Mouse (Mus musculus): ENCODE measurements around the gene Prr12. TPM values are rescaled to one million over a fixed set of nuclear protein-coding genes. Genes with fewer than 3 reads are reported as not detected.
"Not testable (repeated sequence)": the region's sequence is repeated elsewhere in the genome, so short reads cannot be mapped to it uniquely, and the experiment has no call there.

The Prr12 gene
- 13.8 and 14.5 TPM in 2 replicates for polyA plus RNA-seq (2015; fragmentation: Nextera tagmentation; extraction: Ambion mirVana)

GRCm38 (mm10) chr7:45052862-45053116 is at the start of gene Prr12:
Gene Prr12 (minus strand): TSS chr7:45052881.
- H3K4me2 ChIP-seq, result peak within 1 kb of the TSS; percentile 99
- WGBS, result 0% methylated on average over 2 of the region's 18 CpGs
- no peaks in the 10 kb centered on the region for H3K9me3 ChIP-seq
- peak within 1 kb of the TSS; percentile 100 for H3K27ac ChIP-seq
- ATAC-seq (ENCODE audit: low FRiP score), result no peak; the same call in 1 of the 2 replicates
- peaks cover 36% of the 10 kb centered on the region for H3K4me1 ChIP-seq (replicated peaks)
- H3K4me3 ChIP-seq, result peak within 1 kb of the TSS; percentile 95
- H3K27me3 ChIP-seq, result no peaks in the 10 kb centered on the region
- peaks cover 26% of the 10 kb centered on the region for H3K36me3 ChIP-seq
- peak within 1 kb of the TSS; percentile 98 for H3K9ac ChIP-seq

GRCm38 (mm10) chr7:45102441-45102840 is 49.8 kb upstream of the Prr12 start:
- Histone ChIP-seq H3K4me2 (no peak overlapping the region), H3K9me3 (no peaks in the 10 kb centered on the region), H3K27me3 (no peaks in the 10 kb centered on the region), H3K36me3 (no peaks in the 10 kb centered on the region), H3K27ac (no peak overlapping the region), H3K4me1 (replicated peaks) (peaks cover 4% of the 10 kb centered on the region; the same call in 1 of the 2 replicates), H3K9ac (no peak overlapping the region), H3K4me3 (no peak overlapping the region)
- 87% methylated on average over 11 of the region's 11 CpGs for WGBS
- no peak for ATAC-seq (ENCODE audit: low FRiP score)

GRCm38 (mm10) chr7:45100046-45100445 is 47.4 kb upstream of the Prr12 start:
- H3K9ac ChIP-seq, result no peak overlapping the region
- H3K27ac ChIP-seq, result no peak overlapping the region
- H3K4me1 ChIP-seq (replicated peaks), result no peaks in the 10 kb centered on the region
- no peaks in the 10 kb centered on the region for H3K27me3 ChIP-seq
- H3K9me3 ChIP-seq, result no peaks in the 10 kb centered on the region
- 93% methylated on average over 6 of the region's 6 CpGs for WGBS
- H3K36me3 ChIP-seq, result no peaks in the 10 kb centered on the region
- no peak overlapping the region for H3K4me3 ChIP-seq
- H3K4me2 ChIP-seq, result no peak overlapping the region
- ATAC-seq (ENCODE audit: low FRiP score), result no peak

GRCm38 (mm10) chr7:45098541-45099240 is 46.0 kb upstream of the Prr12 start:
- no peak overlapping the region for H3K27ac ChIP-seq
- no peaks in the 10 kb centered on the region for H3K27me3 ChIP-seq
- 92% methylated on average over 8 of the region's 8 CpGs for WGBS
- H3K4me3 ChIP-seq, result no peak overlapping the region
- no peak overlapping the region for H3K9ac ChIP-seq
- H3K4me2 ChIP-seq, result no peak overlapping the region
- no peaks in the 10 kb centered on the region for H3K9me3 ChIP-seq
- H3K4me1 ChIP-seq (replicated peaks), result no peaks in the 10 kb centered on the region
- no peaks in the 10 kb centered on the region for H3K36me3 ChIP-seq
- ATAC-seq (ENCODE audit: low FRiP score), result no peak

- Histone ChIP-seq H3K4me1 (replicated peaks) (0 out of 2 replicates have a peak, but pooled peaks cover 7% of the 10 kb centered on the region), H3K36me3 (no peaks in the 10 kb centered on the region), H3K4me2 (no peak overlapping the region), H3K4me3 (no peak overlapping the region), H3K27me3 (no peaks in the 10 kb centered on the region), H3K9ac (no peak overlapping the region), H3K9me3 (no peaks in the 10 kb centered on the region), H3K27ac (no peak overlapping the region)
- ATAC-seq (ENCODE audit: low FRiP score), result no peak
- WGBS, result 74% methylated on average over 6 of the region's 6 CpGs
These were observed 44.8 kb upstream of the Prr12 start for GRCm38 (mm10) chr7:45097479-45097878.

- H3K4me3 ChIP-seq; H3K9ac ChIP-seq; H3K36me3 ChIP-seq; H3K27ac ChIP-seq; H3K9me3 ChIP-seq; H3K27me3 ChIP-seq; ATAC-seq (ENCODE audit: low FRiP score); H3K4me2 ChIP-seq: not testable (repeated sequence)
- peaks cover 18% of the 10 kb centered on the region; the same call in 1 of the 2 replicates for H3K4me1 ChIP-seq (replicated peaks)
- WGBS, result 94% methylated on average over 14 of the region's 14 CpGs
These were observed 43.3 kb upstream of the Prr12 start for GRCm38 (mm10) chr7:45095965-45096364.

GRCm38 (mm10) chr7:45095367-45095766 is 42.7 kb upstream of the Prr12 start:
- H3K9me3 ChIP-seq, result no peaks in the 10 kb centered on the region
- no peaks in the 10 kb centered on the region for H3K36me3 ChIP-seq
- 80% methylated on average over 6 of the region's 6 CpGs for WGBS
- no peak overlapping the region for H3K27ac ChIP-seq
- no peak overlapping the region for H3K4me3 ChIP-seq
- no peak overlapping the region for H3K9ac ChIP-seq
- no peak overlapping the region for H3K4me2 ChIP-seq
- peaks cover 19% of the 10 kb centered on the region; the same call in 1 of the 2 replicates for H3K4me1 ChIP-seq (replicated peaks)
- no peak for ATAC-seq (ENCODE audit: low FRiP score)
- H3K27me3 ChIP-seq, result peaks cover 4% of the 10 kb centered on the region; the same call in 1 of the 2 replicates

GRCm38 (mm10) chr7:45094121-45094520 is 41.4 kb upstream of the Prr12 start:
- no peak overlapping the region for H3K4me2 ChIP-seq
- no peaks in the 10 kb centered on the region for H3K9me3 ChIP-seq
- ATAC-seq (ENCODE audit: low FRiP score), result no peak
- no peak overlapping the region for H3K9ac ChIP-seq
- no peak overlapping the region for H3K27ac ChIP-seq
- WGBS, result 50% methylated on average over 7 of the region's 7 CpGs
- H3K36me3 ChIP-seq, result no peaks in the 10 kb centered on the region
- H3K4me3 ChIP-seq, result no peak overlapping the region
- H3K4me1 ChIP-seq (replicated peaks), result peaks cover 19% of the 10 kb centered on the region; the same call in 1 of the 2 replicates
- peaks cover 4% of the 10 kb centered on the region; the same call in 1 of the 2 replicates for H3K27me3 ChIP-seq

GRCm38 (mm10) chr7:45093516-45093905 is 40.8 kb upstream of the Prr12 start:
- WGBS, result 41% methylated on average over 15 of the region's 18 CpGs
- Histone ChIP-seq H3K27me3 (peaks cover 4% of the 10 kb centered on the region; the same call in 1 of the 2 replicates), H3K9me3 (no peaks in the 10 kb centered on the region), H3K9ac (no peak overlapping the region), H3K36me3 (no peaks in the 10 kb centered on the region), H3K4me3 (no peak overlapping the region), H3K4me1 (replicated peaks) (peaks cover 19% of the 10 kb centered on the region; the same call in 1 of the 2 replicates), H3K4me2 (no peak overlapping the region), H3K27ac (no peak overlapping the region)
- ATAC-seq (ENCODE audit: low FRiP score), result no peak

GRCm38 (mm10) chr7:45092828-45093515 is 40.3 kb upstream of the Prr12 start:
- Histone ChIP-seq H3K4me3 (no peak overlapping the region), H3K27me3 (peaks cover 4% of the 10 kb centered on the region; the same call in 1 of the 2 replicates), H3K4me2 (no peak overlapping the region), H3K36me3 (no peaks in the 10 kb centered on the region), H3K9me3 (no peaks in the 10 kb centered on the region), H3K27ac (no peak overlapping the region; the same call in 1 of the 2 replicates), H3K9ac (no peak overlapping the region), H3K4me1 (replicated peaks) (peaks cover 19% of the 10 kb centered on the region; the same call in 1 of the 2 replicates)
- ATAC-seq (ENCODE audit: low FRiP score), result no peak
- 64% methylated on average over 12 of the region's 12 CpGs for WGBS

GRCm38 (mm10) chr7:45092048-45092447 is 39.4 kb upstream of the Prr12 start, which contains the start of gene Rcn3:
Gene Rcn3 (minus strand): TSS chr7:45092221.
- H3K9me3 ChIP-seq, result no peaks in the 10 kb centered on the region
- peak within 1 kb of the TSS; percentile 39 for H3K4me3 ChIP-seq
- peaks cover 2% of the 10 kb centered on the region; the same call in 1 of the 2 replicates for H3K36me3 ChIP-seq
- peaks cover 4% of the 10 kb centered on the region; the same call in 1 of the 2 replicates for H3K27me3 ChIP-seq
- ATAC-seq (ENCODE audit: low FRiP score), result peak; percentile 94
- WGBS, result under 1% methylated on average over 16 of the region's 16 CpGs
- peaks cover 19% of the 10 kb centered on the region; the same call in 1 of the 2 replicates for H3K4me1 ChIP-seq (replicated peaks)
- H3K27ac ChIP-seq, result peak within 1 kb of the TSS; percentile 44; the same call in 1 of the 2 replicates
- H3K9ac ChIP-seq, result peak within 1 kb of the TSS; percentile 69
- peak within 1 kb of the TSS; percentile 56 for H3K4me2 ChIP-seq

Data from hindbrain, embryonic 13.5 days (tissue).